Mouse (Mus musculus) intestine, postnatal 0 days (tissue): Measurements from ENCODE around the gene Pdzd3. TPM values are rescaled to one million over a fixed set of nuclear protein-coding genes. Genes with fewer than 3 reads are reported as not detected.

ENCODE experiments used
- ATAC-seq: fragments of 200-750 bp; cut with Nextera tagmentation; 2 replicates; pipeline ENCODE4 v1.8.0; 2017; ENCODE audit warnings: mild to moderate bottlenecking, moderate TSS enrichment, moderate library complexity
- H3K27ac ChIP-seq: fragments of 300-500 bp; sonication (generic); 2 replicates; pipeline ENCODE4 v1.5.1; 2014; ENCODE audit warnings: mild to moderate bottlenecking, low read depth, low read length, moderate library complexity
- H3K27me3 ChIP-seq: fragments of 300-500 bp; sonication (generic); replicated peaks from 2 replicates; pipeline ENCODE4 v1.6.1; 2014; ENCODE audit warnings: low read length, mixed read lengths; ENCODE audit not compliant: control insufficient read depth, insufficient read depth
- H3K36me3 ChIP-seq: fragments of 300-500 bp; sonication (generic); 2 replicates; pipeline ENCODE4 v1.6.1; 2014; ENCODE audit warnings: mild to moderate bottlenecking, moderate library complexity; ENCODE audit not compliant: control insufficient read depth, insufficient read depth
- H3K4me1 ChIP-seq: fragments of 300-500 bp; sonication (generic); replicated peaks from 2 replicates; pipeline ENCODE4 v1.6.1; 2014; ENCODE audit warnings: antibody characterized with exemption, low read length, mixed read lengths; ENCODE audit not compliant: control insufficient read depth, insufficient read depth
- H3K4me2 ChIP-seq: fragments of 300-500 bp; sonication (generic); replicated peaks from 2 replicates; pipeline ENCODE4 v1.6.1; 2014; ENCODE audit warnings: low read depth, mild to moderate bottlenecking, moderate library complexity
- H3K4me3 ChIP-seq: fragments of 300-500 bp; sonication (generic); 2 replicates; pipeline ENCODE4 v1.5.1; 2014; ENCODE audit warnings: low read depth, low read length
- H3K9ac ChIP-seq: fragments of 300-500 bp; sonication (generic); 2 replicates; pipeline ENCODE4 v1.6.1; 2014; ENCODE audit warnings: mild to moderate bottlenecking, low read depth, low read length
- H3K9me3 ChIP-seq: fragments of 300-500 bp; sonication (generic); 2 replicates; pipeline ENCODE4 v1.6.1; 2016; ENCODE audit warnings: mixed run types; ENCODE audit not compliant: control insufficient read depth
- CTCF ChIP-seq: sonication (generic); IDR thresholded peaks from 2 replicates; pipeline ENCODE4 v1.5.1; 2016; ENCODE audit warnings: low read depth, mild to moderate bottlenecking, control low read depth, antibody characterized with exemption, moderate library complexity
- WGBS: fragments of 180-500 bp; shearing (Covaris S2); extraction: QIAGEN DNeasy Blood & Tissue Kit; methylation state at CpG from one replicate; pipeline ENCODE4 v1.1.7; 2014; 5-methylcytosine and 5-hydroxymethylcytosine counted together
- polyA plus RNA-seq: library from polyadenylated mRNA; unstranded; fragments of >200 nt; fragmentation: Nextera tagmentation; extraction: Ambion mirVana; gene quantifications from 2 replicates; pipeline ENCODE4 v1.2.1, GENCODE M21; 2015

Gene Pdzd3
- polyA plus RNA-seq, 1 experiment from 2014 or later, result 37.0 TPM

DNA sequence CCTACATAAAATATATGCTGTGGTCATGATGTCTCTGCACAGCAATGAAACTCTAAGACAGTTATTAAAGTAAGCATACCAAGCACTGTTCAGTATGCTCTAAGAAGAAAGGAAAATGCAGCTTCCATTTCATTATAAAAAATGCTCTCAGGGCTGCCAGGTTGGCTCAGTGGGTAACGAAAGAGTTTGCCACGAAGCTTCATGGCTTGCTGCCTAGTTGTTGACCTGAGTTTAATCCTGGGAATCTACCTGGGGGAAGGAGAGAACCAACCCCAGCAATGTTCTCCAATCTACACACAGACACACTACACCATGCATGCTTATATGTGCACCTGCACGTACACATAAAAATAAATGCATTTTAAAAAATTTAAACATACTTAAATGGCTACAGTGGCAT lies 52.1 kb downstream of the Pdzd3 start:
- 91% methylated on average over 3 of the region's 3 CpGs for WGBS
- no peak overlapping the region for H3K27ac ChIP-seq
- no peak for TF ChIP-seq CTCF
- no peak overlapping the region for H3K4me2 ChIP-seq
- no peak overlapping the region for H3K9ac ChIP-seq
- H3K9me3 ChIP-seq, result no peaks in the 10 kb centered on the region
- H3K4me1 ChIP-seq, result 0 out of 2 replicates have a peak, but pooled peaks cover 2% of the 10 kb centered on the region
- no peak for ATAC-seq
- peaks cover 20% of the 10 kb centered on the region for H3K36me3 ChIP-seq
- no peak overlapping the region for H3K4me3 ChIP-seq
- no peaks in the 10 kb centered on the region for H3K27me3 ChIP-seq

Other genes starting within 250 kb of the Pdzd3 start
- 4.6 and 4.9 TPM in 2 replicates for gene Thy1, start 208.1 kb downstream of the Pdzd3 start, polyA plus RNA-seq
- 9.7 and 10.4 TPM in 2 replicates for gene Usp2, start 184.4 kb downstream of the Pdzd3 start, polyA plus RNA-seq
- 0.05 TPM in 1 of 2 replicates, not detected in the other for gene Mfrp, start 149.7 kb downstream of the Pdzd3 start, polyA plus RNA-seq
- 5.4 and 6.0 TPM in 2 replicates for gene C1qtnf5, start 144.2 kb downstream of the Pdzd3 start, polyA plus RNA-seq
- 0.05 TPM in 1 of 2 replicates, not detected in the other for gene Gm49380, start 138.0 kb downstream of the Pdzd3 start, polyA plus RNA-seq
- 18.4 and 18.8 TPM in 2 replicates for gene Rnf26, start 138.0 kb downstream of the Pdzd3 start, polyA plus RNA-seq
- gene Mcam, start 117.0 kb downstream of the Pdzd3 start, polyA plus RNA-seq, result 31.5 and 34.0 TPM in 2 replicates
- 5.8 and 6.7 TPM in 2 replicates for gene Cbl, start 17.4 kb downstream of the Pdzd3 start, polyA plus RNA-seq
- not detected in 2 replicates for gene Ccdc153, start 10.8 kb downstream of the Pdzd3 start, polyA plus RNA-seq
- gene Nlrx1, start 17.1 kb upstream of the Pdzd3 start, polyA plus RNA-seq, result 4.6 TPM in 2 replicates
- 0.88 and 1.1 TPM in 2 replicates for gene Abcg4, start 37.1 kb upstream of the Pdzd3 start, polyA plus RNA-seq
- gene Hinfp, start 54.2 kb upstream of the Pdzd3 start, polyA plus RNA-seq, result 6.0 and 6.8 TPM in 2 replicates
- gene C2cd2l, start 68.8 kb upstream of the Pdzd3 start, polyA plus RNA-seq, result 42.4 TPM in 2 replicates
- gene Dpagt1, start 74.5 kb upstream of the Pdzd3 start, polyA plus RNA-seq, result 23.6 and 25.3 TPM in 2 replicates
- 84.5 and 89.1 TPM in 2 replicates for gene H2afx, start 83.2 kb upstream of the Pdzd3 start, polyA plus RNA-seq
- gene Hmbs, start 92.8 kb upstream of the Pdzd3 start, polyA plus RNA-seq, result 60.1 and 60.7 TPM in 2 replicates
- 27.2 and 27.4 TPM in 2 replicates for gene Vps11, start 110.2 kb upstream of the Pdzd3 start, polyA plus RNA-seq
- 10.5 and 11.1 TPM in 2 replicates for gene Hyou1, start 128.0 kb upstream of the Pdzd3 start, polyA plus RNA-seq
- 150 and 160 TPM in 2 replicates for gene Slc37a4, start 145.4 kb upstream of the Pdzd3 start, polyA plus RNA-seq
- 1,434 and 1,542 TPM in 2 replicates for gene Rps25, start 155.7 kb upstream of the Pdzd3 start, polyA plus RNA-seq
- 138 and 142 TPM in 2 replicates for gene Trappc4, start 156.1 kb upstream of the Pdzd3 start, polyA plus RNA-seq
- gene Ccdc84, start 167.1 kb upstream of the Pdzd3 start, polyA plus RNA-seq, result 14.7 and 19.7 TPM in 2 replicates
- not detected in 2 replicates for gene Foxr1, start 189.7 kb upstream of the Pdzd3 start, polyA plus RNA-seq
- not detected in 2 replicates for gene Upk2, start 203.5 kb upstream of the Pdzd3 start, polyA plus RNA-seq
- gene Bcl9l, start 231.4 kb upstream of the Pdzd3 start, polyA plus RNA-seq, result 4.8 and 4.9 TPM in 2 replicates